In the genomic region with DNA sequence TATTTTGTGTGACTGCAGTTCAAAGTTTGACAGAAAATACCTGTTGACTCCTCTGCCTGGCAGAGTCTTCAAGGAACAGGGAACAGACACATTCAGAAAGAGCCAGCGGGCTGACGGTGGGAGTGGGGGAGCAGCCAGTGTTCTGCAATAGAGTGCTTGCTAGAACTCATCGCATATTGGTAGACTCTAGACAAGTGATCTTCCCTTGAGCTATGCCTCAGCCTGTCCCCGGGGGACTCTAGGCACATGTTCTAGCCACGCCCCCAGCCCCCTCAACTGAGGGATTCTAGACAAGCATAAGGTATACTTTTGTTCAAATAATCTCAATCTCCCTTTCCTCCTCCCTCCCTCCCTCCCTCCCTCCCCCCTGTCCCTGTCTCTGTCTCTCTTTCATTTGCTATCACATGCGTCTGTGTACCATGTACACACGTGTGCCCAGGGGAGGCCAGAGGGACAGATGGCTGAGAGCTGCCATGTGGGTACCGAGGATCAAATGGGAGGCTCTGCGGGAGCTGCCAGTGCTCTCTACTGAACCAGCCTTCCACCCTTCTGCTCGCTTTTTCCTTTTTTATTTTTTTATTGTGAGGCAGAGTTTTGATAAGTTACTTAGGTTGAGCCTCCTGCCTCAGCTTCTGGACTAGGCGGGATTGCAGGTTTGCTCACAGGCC, we compare ENCODE assay signal across 18 mouse cellular contexts. TPM values are rescaled to one million over a fixed set of nuclear protein-coding genes. Genes with fewer than 3 reads are reported as not detected.
DNase-seq lines count a peak whose midpoint lies in the region; ATAC-seq and TF ChIP-seq lines count a peak whose summit lies in the region.
"Had no signal": no experiment of that assay in that cellular context is flagged by ENCODE, and none has a peak within 500 bp of the region (broad histone marks: within the 10 kb centered on the region; RNA-seq: fewer than 3 reads in every experiment).

No protein-coding gene starts in this region.

- TF ChIP-seq CTCF in midbrain, postnatal 0 days (IDR thresholded peaks at IDR 0.05) = no peak
- no peak for TF ChIP-seq CTCF in thymus, adult 2 months (IDR thresholded peaks at IDR 0.05; ENCODE audit: borderline replicate concordance, control insufficient read depth, extremely low read depth, insufficient read depth, low read length, poor library complexity)

- peaks cover 5% of the 10 kb centered on the region for H3K9me3 ChIP-seq in midbrain, embryonic 11.5 days (ENCODE audit: control insufficient read depth, low read length)
- H3K9me3 ChIP-seq in midbrain, embryonic 16.5 days (replicated peaks; ENCODE audit: control insufficient read depth, low read length, poor library complexity, severe bottlenecking) = no peaks in the 10 kb centered on the region
- H3K9me3 ChIP-seq in forebrain, embryonic 16.5 days (ENCODE audit: control insufficient read depth, low read length) = no peaks in the 10 kb centered on the region
- no peaks in the 10 kb centered on the region for H3K9me3 ChIP-seq in midbrain, postnatal 0 days (ENCODE audit: low read length)
- H3K9me3 ChIP-seq: embryonic facial prominence, embryonic 15.5 days; heart, embryonic 15.5 days; lung, embryonic 15.5 days; stomach, embryonic 15.5 days had no signal

- H3K4me1 ChIP-seq in midbrain, embryonic 11.5 days (ENCODE audit: control insufficient read depth, insufficient read depth, low read length) = no peaks in the 10 kb centered on the region
- H3K4me1 ChIP-seq in midbrain, embryonic 16.5 days (ENCODE audit: control insufficient read depth, insufficient read depth, low read length) = no peaks in the 10 kb centered on the region
- no peaks in the 10 kb centered on the region for H3K4me1 ChIP-seq in forebrain, embryonic 16.5 days (replicated peaks; ENCODE audit: control insufficient read depth, insufficient read depth, low read length)
- H3K4me1 ChIP-seq in midbrain, postnatal 0 days (ENCODE audit: insufficient read depth, low read length) = no peaks in the 10 kb centered on the region
- H3K4me1 ChIP-seq in thymus, adult 2 months (replicated peaks; ENCODE audit: control insufficient read depth, insufficient read depth, low read length) = peaks cover 6% of the 10 kb centered on the region; the same call in 1 of the 2 replicates
- H3K4me1 ChIP-seq: embryonic facial prominence, embryonic 15.5 days; heart, embryonic 15.5 days; lung, embryonic 15.5 days; stomach, embryonic 15.5 days had no signal

- no peak overlapping the region for H3K4me2 ChIP-seq in midbrain, embryonic 11.5 days
- H3K4me2 ChIP-seq in midbrain, embryonic 16.5 days (ENCODE audit: low read length) = no peak overlapping the region
- H3K4me2 ChIP-seq in forebrain, embryonic 16.5 days (ENCODE audit: low read length) = no peak overlapping the region
- H3K4me2 ChIP-seq in midbrain, postnatal 0 days (ENCODE audit: low read depth, low read length, poor library complexity, severe bottlenecking) = no peak overlapping the region
- H3K4me2 ChIP-seq: embryonic facial prominence, embryonic 15.5 days; heart, embryonic 15.5 days; lung, embryonic 15.5 days; stomach, embryonic 15.5 days had no signal

- no peak for TF ChIP-seq POLR2A in thymus, adult 2 months (IDR thresholded peaks at IDR 0.05; ENCODE audit: control insufficient read depth, extremely low read depth, insufficient read depth, low read length, poor library complexity)

- no peaks in the 10 kb centered on the region for H3K36me3 ChIP-seq in midbrain, embryonic 11.5 days (ENCODE audit: control insufficient read depth, insufficient read depth, low read length)
- peaks cover 9% of the 10 kb centered on the region for H3K36me3 ChIP-seq in midbrain, embryonic 16.5 days (ENCODE audit: control insufficient read depth, insufficient read depth, low read length)
- no peaks in the 10 kb centered on the region for H3K36me3 ChIP-seq in forebrain, embryonic 16.5 days (ENCODE audit: control insufficient read depth, insufficient read depth)
- peaks cover 26% of the 10 kb centered on the region for H3K36me3 ChIP-seq in midbrain, postnatal 0 days (ENCODE audit: insufficient read depth, low read length)
- H3K36me3 ChIP-seq in thymus, adult 2 months (ENCODE audit: control insufficient read depth, insufficient read depth, low read length) = peaks cover 43% of the 10 kb centered on the region
- H3K36me3 ChIP-seq: heart, embryonic 15.5 days; stomach, embryonic 15.5 days had no signal

- H3K27ac ChIP-seq in midbrain, embryonic 11.5 days (ENCODE audit: low read depth, low read length) = no peak overlapping the region
- H3K27ac ChIP-seq in midbrain, embryonic 16.5 days (ENCODE audit: low read length) = no peak overlapping the region; the same call in 1 of the 2 replicates
- no peak overlapping the region; the same call in 1 of the 2 replicates for H3K27ac ChIP-seq in forebrain, embryonic 16.5 days (ENCODE audit: low read length)
- H3K27ac ChIP-seq in midbrain, postnatal 0 days (ENCODE audit: low read depth, low read length) = no peak overlapping the region
- no peak overlapping the region for H3K27ac ChIP-seq in thymus, adult 2 months (ENCODE audit: control insufficient read depth, insufficient read depth, low read length)
- H3K27ac ChIP-seq: embryonic facial prominence, embryonic 15.5 days; heart, embryonic 15.5 days; lung, embryonic 15.5 days; stomach, embryonic 15.5 days had no signal

- no peak overlapping the region for H3K4me3 ChIP-seq in midbrain, embryonic 11.5 days (ENCODE audit: low read depth, low read length)
- H3K4me3 ChIP-seq in midbrain, embryonic 16.5 days (ENCODE audit: low read depth, low read length) = no peak overlapping the region
- H3K4me3 ChIP-seq in forebrain, embryonic 16.5 days (replicated peaks; ENCODE audit: low read length) = no peak overlapping the region
- H3K4me3 ChIP-seq in midbrain, postnatal 0 days (ENCODE audit: low read depth, low read length) = no peak overlapping the region
- no peak overlapping the region for H3K4me3 ChIP-seq in thymus, adult 2 months (ENCODE audit: control insufficient read depth, insufficient read depth, low read length)
- H3K4me3 ChIP-seq: embryonic facial prominence, embryonic 15.5 days; heart, embryonic 15.5 days; lung, embryonic 15.5 days; stomach, embryonic 15.5 days had no signal

- 82% methylated on average over 11 of the region's 11 CpGs for WGBS in midbrain, embryonic 11.5 days
- 57% methylated on average over 11 of the region's 11 CpGs for WGBS in midbrain, embryonic 16.5 days
- 76% methylated on average over 11 of the region's 11 CpGs for WGBS in forebrain, embryonic 16.5 days
- WGBS in midbrain, postnatal 0 days = 65% methylated on average over 11 of the region's 11 CpGs
- WGBS in thymus, adult 2 months = 97% methylated on average over 11 of the region's 11 CpGs

- ATAC-seq in cerebellum, adult (ENCODE audit: insufficient number of reproducible peaks, low FRiP score, low TSS enrichment) = peak; percentile 68; the same call in 1 of the 2 replicates
- ATAC-seq in midbrain, embryonic 11.5 days (ENCODE audit: low FRiP score) = no peak
- ATAC-seq in midbrain, embryonic 16.5 days = no peak
- peak; percentile 55; the same call in 1 of the 2 replicates for ATAC-seq in forebrain, embryonic 16.5 days
- no peak for ATAC-seq in midbrain, postnatal 0 days (ENCODE audit: low FRiP score)
- ATAC-seq: activated CD4-positive, CD25-positive, alpha-beta regulatory T cell, adult 4 months had no signal

- no peak overlapping the region for H3K9ac ChIP-seq in midbrain, embryonic 11.5 days (ENCODE audit: low read length)
- no peak overlapping the region for H3K9ac ChIP-seq in midbrain, embryonic 16.5 days (ENCODE audit: low read depth, low read length)
- H3K9ac ChIP-seq in forebrain, embryonic 16.5 days (replicated peaks; ENCODE audit: low read depth, low read length) = no peak overlapping the region
- no peak overlapping the region for H3K9ac ChIP-seq in midbrain, postnatal 0 days (replicated peaks; ENCODE audit: low read length, poor library complexity, severe bottlenecking)
- H3K9ac ChIP-seq: embryonic facial prominence, embryonic 15.5 days; heart, embryonic 15.5 days; lung, embryonic 15.5 days; stomach, embryonic 15.5 days had no signal

- no peak for DNase-seq in cerebellum, adult 8-10 months
- DNase-seq in midbrain, embryonic 11.5 days (ENCODE audit: low spot score, missing footprints) = peak; percentile 76
- peak; percentile 71 for DNase-seq in midbrain, postnatal 0 days (ENCODE audit: low spot score)
- no peak for DNase-seq in thymus, adult 2 months
- DNase-seq in lung, postnatal 25 days (ENCODE audit: low spot score) = no peak
- DNase-seq: adrenal gland, postnatal 36 days; kidney, postnatal 14 days; liver; thymus, postnatal 25 days had no signal

- no peaks in the 10 kb centered on the region for H3K27me3 ChIP-seq in midbrain, embryonic 11.5 days (ENCODE audit: control insufficient read depth, insufficient read depth, low read length)
- H3K27me3 ChIP-seq in midbrain, embryonic 16.5 days (ENCODE audit: control insufficient read depth, insufficient read depth, low read depth, low read length) = no peaks in the 10 kb centered on the region
- no peaks in the 10 kb centered on the region for H3K27me3 ChIP-seq in forebrain, embryonic 16.5 days (replicated peaks; ENCODE audit: control insufficient read depth, insufficient read depth, low read length)
- H3K27me3 ChIP-seq in midbrain, postnatal 0 days (ENCODE audit: insufficient read depth, low read length) = no peaks in the 10 kb centered on the region
- H3K27me3 ChIP-seq in thymus, adult 2 months (ENCODE audit: control insufficient read depth, insufficient read depth, low read length) = no peaks in the 10 kb centered on the region
- H3K27me3 ChIP-seq: CH12.LX; embryonic facial prominence, embryonic 15.5 days; heart, embryonic 15.5 days; lung, embryonic 15.5 days; stomach, embryonic 15.5 days had no signal

RNA-seq across cellular contexts. Expression of a gene that starts 6.6 kb away (rescaled TPM):
- polyA plus RNA-seq in midbrain, embryonic 11.5 days (2014; fragmentation: Nextera tagmentation; extraction: Ambion mirVana) = 7.5 and 8.5 TPM in 2 replicates
- polyA plus RNA-seq in midbrain, embryonic 16.5 days (2015; fragmentation: Nextera tagmentation; extraction: Ambion mirVana) = 47.1 and 52.0 TPM in 2 replicates
- polyA plus RNA-seq in forebrain, embryonic 16.5 days (2015; fragmentation: Nextera tagmentation; extraction: Ambion mirVana) = 41.1 and 44.2 TPM in 2 replicates
- 108 and 136 TPM in 2 replicates for total RNA-seq in midbrain, postnatal 0 days (2014; rRNA removed)
- polyA plus RNA-seq in midbrain, postnatal 0 days (2015; fragmentation: Nextera tagmentation; extraction: Ambion mirVana) = 68.8 and 70.8 TPM in 2 replicates
- 276 and 292 TPM in 2 replicates for polyA plus RNA-seq in thymus, adult 2 months (2012; rRNA removed)

RNA-seq across cellular contexts. Expression of a gene that starts 28.0 kb away (rescaled TPM):
- polyA plus RNA-seq in midbrain, embryonic 11.5 days (2014; fragmentation: Nextera tagmentation; extraction: Ambion mirVana) = 15.7 and 18.9 TPM in 2 replicates
- polyA plus RNA-seq in midbrain, embryonic 16.5 days (2015; fragmentation: Nextera tagmentation; extraction: Ambion mirVana) = 20.4 and 20.5 TPM in 2 replicates
- polyA plus RNA-seq in forebrain, embryonic 16.5 days (2015; fragmentation: Nextera tagmentation; extraction: Ambion mirVana) = 18.0 and 19.4 TPM in 2 replicates
- total RNA-seq in midbrain, postnatal 0 days (2014; rRNA removed) = 16.7 and 21.2 TPM in 2 replicates
- 15.0 and 17.6 TPM in 2 replicates for polyA plus RNA-seq in midbrain, postnatal 0 days (2015; fragmentation: Nextera tagmentation; extraction: Ambion mirVana)
- polyA plus RNA-seq in thymus, adult 2 months (2012; rRNA removed) = 54.2 and 55.2 TPM in 2 replicates

RNA-seq across cellular contexts. Expression of a gene that starts 28.1 kb away (rescaled TPM):
- polyA plus RNA-seq in midbrain, embryonic 11.5 days (2014; fragmentation: Nextera tagmentation; extraction: Ambion mirVana) = 36.0 and 40.9 TPM in 2 replicates
- polyA plus RNA-seq in midbrain, embryonic 16.5 days (2015; fragmentation: Nextera tagmentation; extraction: Ambion mirVana) = 27.1 and 28.1 TPM in 2 replicates
- polyA plus RNA-seq in forebrain, embryonic 16.5 days (2015; fragmentation: Nextera tagmentation; extraction: Ambion mirVana) = 32.1 and 32.7 TPM in 2 replicates
- 25.4 and 33.2 TPM in 2 replicates for total RNA-seq in midbrain, postnatal 0 days (2014; rRNA removed)
- 16.3 and 16.5 TPM in 2 replicates for polyA plus RNA-seq in midbrain, postnatal 0 days (2015; fragmentation: Nextera tagmentation; extraction: Ambion mirVana)
- polyA plus RNA-seq in thymus, adult 2 months (2012; rRNA removed) = 136 and 138 TPM in 2 replicates

RNA-seq across cellular contexts. Expression of a gene that starts 34.8 kb away (rescaled TPM):
- 74.2 and 87.6 TPM in 2 replicates for polyA plus RNA-seq in midbrain, embryonic 11.5 days (2014; fragmentation: Nextera tagmentation; extraction: Ambion mirVana)
- 59.4 and 73.5 TPM in 2 replicates for polyA plus RNA-seq in midbrain, embryonic 16.5 days (2015; fragmentation: Nextera tagmentation; extraction: Ambion mirVana)
- polyA plus RNA-seq in forebrain, embryonic 16.5 days (2015; fragmentation: Nextera tagmentation; extraction: Ambion mirVana) = 54.0 and 63.0 TPM in 2 replicates
- total RNA-seq in midbrain, postnatal 0 days (2014; rRNA removed) = 7.9 and 24.0 TPM in 2 replicates
- 64.9 and 68.9 TPM in 2 replicates for polyA plus RNA-seq in midbrain, postnatal 0 days (2015; fragmentation: Nextera tagmentation; extraction: Ambion mirVana)
- polyA plus RNA-seq in thymus, adult 2 months (2012; rRNA removed) = 15.9 and 20.7 TPM in 2 replicates

RNA-seq across cellular contexts. Expression of a gene that starts 47.5 kb away (rescaled TPM):
- polyA plus RNA-seq in midbrain, embryonic 11.5 days (2014; fragmentation: Nextera tagmentation; extraction: Ambion mirVana) = 257 and 265 TPM in 2 replicates
- polyA plus RNA-seq in midbrain, embryonic 16.5 days (2015; fragmentation: Nextera tagmentation; extraction: Ambion mirVana) = 190 and 194 TPM in 2 replicates
- 214 and 228 TPM in 2 replicates for polyA plus RNA-seq in forebrain, embryonic 16.5 days (2015; fragmentation: Nextera tagmentation; extraction: Ambion mirVana)
- total RNA-seq in midbrain, postnatal 0 days (2014; rRNA removed) = 129 and 142 TPM in 2 replicates
- polyA plus RNA-seq in midbrain, postnatal 0 days (2015; fragmentation: Nextera tagmentation; extraction: Ambion mirVana) = 230 and 237 TPM in 2 replicates
- polyA plus RNA-seq in thymus, adult 2 months (2012; rRNA removed) = 81.9 and 89.4 TPM in 2 replicates

Comparison
In these comparisons a context has a peak if more than half of its experiments do, and no peak if none do; other contexts are left out.
1. ATAC-seq: peak in cerebellum, adult (single experiment) and forebrain, embryonic 16.5 days (single experiment); none in midbrain, embryonic 11.5 days (single experiment), midbrain, embryonic 16.5 days (single experiment) and midbrain, postnatal 0 days (single experiment).
2. DNase-seq: peak in midbrain, embryonic 11.5 days (single experiment) and midbrain, postnatal 0 days (single experiment); none in cerebellum, adult 8-10 months (single experiment), thymus, adult 2 months (single experiment) and lung, postnatal 25 days (single experiment).